Mouse (Mus musculus): ENCODE measurements at regions not wholly inside any gene's neighbourhood (a gene's known extent, or its start where the extent isn't known, plus 50 kb on each side); places are given as distances from the start of the nearest gene placed in this dataset.
"Not testable (repeated sequence)": the region's sequence is repeated elsewhere in the genome, so short reads cannot be mapped to it uniquely, and the experiment has no call there.

- no peak for DNase-seq (ENCODE audit: low read depth, low spot score)
Measured at GRCm38 (mm10) chr3:37842289-37842688, 118.0 kb upstream of the Gm5148 start.

GRCm38 (mm10) chr3:37838896-37839295 is 114.6 kb upstream of the Gm5148 start:
- DNase-seq (ENCODE audit: low read depth, low spot score), result no peak

- peak; percentile 91 for DNase-seq (ENCODE audit: low read depth, low spot score)
Measured at GRCm38 (mm10) chr3:37836749-37837148, 112.5 kb upstream of the Gm5148 start.

GRCm38 (mm10) chr3:37835687-37836086 is 111.4 kb upstream of the Gm5148 start:
- DNase-seq (ENCODE audit: low read depth, low spot score), result no peak

GRCm38 (mm10) chr3:37835135-37835534 is 110.8 kb upstream of the Gm5148 start:
- no peak for DNase-seq (ENCODE audit: low read depth, low spot score)

- DNase-seq (ENCODE audit: low read depth, low spot score), result no peak
Measured at GRCm38 (mm10) chr3:37834626-37835025, 110.3 kb upstream of the Gm5148 start.

GRCm38 (mm10) chr3:37833387-37833786 is 109.1 kb upstream of the Gm5148 start:
- no peak for DNase-seq (ENCODE audit: low read depth, low spot score)

- peak; percentile 58 for DNase-seq (ENCODE audit: low read depth, low spot score)
Measured at GRCm38 (mm10) chr3:37827546-37827945, 103.3 kb upstream of the Gm5148 start.

- DNase-seq (ENCODE audit: low read depth, low spot score), result no peak
Measured at GRCm38 (mm10) chr3:37825602-37826001, 101.3 kb upstream of the Gm5148 start.

- no peak for DNase-seq (ENCODE audit: low read depth, low spot score)
Measured at GRCm38 (mm10) chr3:37824681-37825080, 100.4 kb upstream of the Gm5148 start.

GRCm38 (mm10) chr3:37819503-37819902 is 95.2 kb upstream of the Gm5148 start:
- DNase-seq (ENCODE audit: low read depth, low spot score), result no peak

- no peak for DNase-seq (ENCODE audit: low read depth, low spot score)
Measured at GRCm38 (mm10) chr3:37817434-37817805, 93.1 kb upstream of the Gm5148 start.

GRCm38 (mm10) chr3:37816781-37817433 is 92.6 kb upstream of the Gm5148 start:
- peak; percentile 73 for DNase-seq (ENCODE audit: low read depth, low spot score)

GRCm38 (mm10) chr3:37815771-37816170 is 91.5 kb upstream of the Gm5148 start:
- no peak for DNase-seq (ENCODE audit: low read depth, low spot score)

- DNase-seq (ENCODE audit: low read depth, low spot score), result peak; percentile 77
Measured at GRCm38 (mm10) chr3:37812936-37813335, 88.6 kb upstream of the Gm5148 start.

GRCm38 (mm10) chr3:37811429-37811828 is 87.1 kb upstream of the Gm5148 start:
- no peak for DNase-seq (ENCODE audit: low read depth, low spot score)

GRCm38 (mm10) chr3:37810763-37811162 is 86.5 kb upstream of the Gm5148 start:
- DNase-seq (ENCODE audit: low read depth, low spot score), result no peak

GRCm38 (mm10) chr3:37805805-37806148 is 81.5 kb upstream of the Gm5148 start:
- DNase-seq (ENCODE audit: low read depth, low spot score), result peak; percentile 15

GRCm38 (mm10) chr3:37804941-37805804 is 80.9 kb upstream of the Gm5148 start:
- DNase-seq (ENCODE audit: low read depth, low spot score), result no peak

GRCm38 (mm10) chr3:37804261-37804660 is 80.0 kb upstream of the Gm5148 start:
- DNase-seq (ENCODE audit: low read depth, low spot score), result no peak

- DNase-seq (ENCODE audit: low read depth, low spot score), result not testable (repeated sequence)
Measured at GRCm38 (mm10) chr3:37803781-37804180, 79.5 kb upstream of the Gm5148 start.

- DNase-seq (ENCODE audit: low read depth, low spot score), result no peak
Measured at GRCm38 (mm10) chr3:37801551-37801950, 77.3 kb upstream of the Gm5148 start.

- DNase-seq (ENCODE audit: low read depth, low spot score), result no peak
Measured at GRCm38 (mm10) chr3:37799809-37800208, 75.5 kb upstream of the Gm5148 start.
